9 mouse cellular contexts compared by ENCODE assay signal in genomic region chr16:30549516-30549915, GRCm38 (mm10). TPM values are rescaled to one million over a fixed set of nuclear protein-coding genes. Genes with fewer than 3 reads are reported as not detected.
A peak's percentile ranks its signal among the peaks of the same experiment; 100 is the strongest.
DNase-seq lines count a peak whose midpoint lies in the region; ATAC-seq and TF ChIP-seq lines count a peak whose summit lies in the region.
"Had no signal": no experiment of that assay in that cellular context is flagged by ENCODE, and none has a peak within 500 bp of the region (broad histone marks: within the 10 kb centered on the region; RNA-seq: fewer than 3 reads in every experiment).

No protein-coding gene starts in this region.

- WGBS in lung, embryonic 14.5 days, result 78% methylated on average over 7 of the region's 7 CpGs
- 81% methylated on average over 7 of the region's 7 CpGs for WGBS in forebrain, embryonic 14.5 days
- WGBS in limb, embryonic 13.5 days, result 79% methylated on average over 7 of the region's 7 CpGs
- 71% methylated on average over 7 of the region's 7 CpGs for WGBS in olfactory bulb, adult 2 months

- no peak for ATAC-seq in lung, embryonic 14.5 days (ENCODE audit: insufficient read depth)
- no peak for ATAC-seq in forebrain, embryonic 14.5 days
- no peak for ATAC-seq in limb, embryonic 13.5 days (ENCODE audit: low FRiP score, low read depth)
- no peak for ATAC-seq in CD4-positive, CD25-positive, alpha-beta regulatory T cell, adult 4 months

- H3K4me3 ChIP-seq in lung, embryonic 14.5 days (ENCODE audit: low read depth, low read length), result peak overlapping the region; percentile 72; the same call in 1 of the 2 replicates
- peak overlapping the region; percentile 74 for H3K4me3 ChIP-seq in forebrain, embryonic 14.5 days (ENCODE audit: low read depth, low read length)
- H3K4me3 ChIP-seq in limb, embryonic 13.5 days, result peak overlapping the region; percentile 72
- peak overlapping the region; percentile 9 for H3K4me3 ChIP-seq in olfactory bulb, adult 2 months (ENCODE audit: insufficient read depth, low read depth, low read length)

- no peak for TF ChIP-seq CTCF in lung, embryonic 14.5 days (IDR thresholded peaks at IDR 0.05; ENCODE audit: low read depth)
- TF ChIP-seq CTCF in olfactory bulb, adult 2 months (IDR thresholded peaks at IDR 0.05; ENCODE audit: insufficient read depth, low read depth, low read length), result no peak

- H3K27ac ChIP-seq in lung, embryonic 14.5 days (ENCODE audit: low read depth), result no peak overlapping the region
- no peak overlapping the region for H3K27ac ChIP-seq in forebrain, embryonic 14.5 days (ENCODE audit: low read depth, low read length)
- H3K27ac ChIP-seq in limb, embryonic 13.5 days, result no peak overlapping the region
- H3K27ac ChIP-seq in olfactory bulb, adult 2 months (ENCODE audit: insufficient read depth, low read depth, low read length), result no peak overlapping the region

- H3K9me3 ChIP-seq in lung, embryonic 14.5 days (ENCODE audit: low read depth, low read length), result no peaks in the 10 kb centered on the region
- H3K9me3 ChIP-seq in forebrain, embryonic 14.5 days (replicated peaks; ENCODE audit: control insufficient read depth, low read length), result no peaks in the 10 kb centered on the region
- H3K9me3 ChIP-seq in limb, embryonic 13.5 days, result peaks cover 10% of the 10 kb centered on the region; the same call in 1 of the 2 replicates

- no peak overlapping the region; the same call in 1 of the 2 replicates for H3K9ac ChIP-seq in lung, embryonic 14.5 days
- H3K9ac ChIP-seq in forebrain, embryonic 14.5 days (ENCODE audit: low read length), result peak overlapping the region; percentile 90
- no peak overlapping the region for H3K9ac ChIP-seq in limb, embryonic 13.5 days

- H3K4me1 ChIP-seq in lung, embryonic 14.5 days (ENCODE audit: insufficient read depth), result peaks cover 11% of the 10 kb centered on the region; the same call in 1 of the 2 replicates
- peaks cover 5% of the 10 kb centered on the region; the same call in 1 of the 2 replicates for H3K4me1 ChIP-seq in forebrain, embryonic 14.5 days (ENCODE audit: control insufficient read depth, insufficient read depth, low read length)
- H3K4me1 ChIP-seq in limb, embryonic 13.5 days, result peaks cover 23% of the 10 kb centered on the region
- peaks cover 13% of the 10 kb centered on the region for H3K4me1 ChIP-seq in olfactory bulb, adult 2 months (ENCODE audit: control insufficient read depth, insufficient read depth, low read length)

- TF ChIP-seq POLR2A in olfactory bulb, adult 2 months (IDR thresholded peaks at IDR 0.05; ENCODE audit: insufficient read depth, low read depth, low read length), result no peak

- 0 out of 2 replicates have a peak, but pooled peaks cover 9% of the 10 kb centered on the region for H3K36me3 ChIP-seq in lung, embryonic 14.5 days (ENCODE audit: insufficient read depth)
- peaks cover 26% of the 10 kb centered on the region for H3K36me3 ChIP-seq in forebrain, embryonic 14.5 days (ENCODE audit: control insufficient read depth, insufficient read depth, low read length)
- H3K36me3 ChIP-seq in limb, embryonic 13.5 days, result peaks cover 25% of the 10 kb centered on the region

- peak overlapping the region; percentile 84 for H3K4me2 ChIP-seq in lung, embryonic 14.5 days
- H3K4me2 ChIP-seq in forebrain, embryonic 14.5 days (ENCODE audit: low read length), result peak overlapping the region; percentile 53
- peak overlapping the region; percentile 74 for H3K4me2 ChIP-seq in limb, embryonic 13.5 days (replicated peaks)

- DNase-seq in lung, embryonic 14.5 days, result no peak
- DNase-seq in lung, postnatal 14 days, result no peak
- DNase-seq in forebrain, embryonic 14.5 days (ENCODE audit: low spot score), result no peak
- DNase-seq in spleen, adult 12 weeks (ENCODE audit: low spot score), result no peak
- no peak for DNase-seq in cerebellum, postnatal 25 days
- DNase-seq: thymus, postnatal 4 days had no signal

- H3K27me3 ChIP-seq in lung, embryonic 14.5 days (ENCODE audit: insufficient read depth, low read length), result no peaks in the 10 kb centered on the region
- no peaks in the 10 kb centered on the region for H3K27me3 ChIP-seq in forebrain, embryonic 14.5 days (replicated peaks; ENCODE audit: control insufficient read depth, insufficient read depth, low read length)
- H3K27me3 ChIP-seq in limb, embryonic 13.5 days, result no peaks in the 10 kb centered on the region

RNA-seq across cellular contexts. Expression of gene Tmem44, which starts 1.1 kb away (rescaled TPM):
- polyA plus RNA-seq in lung, embryonic 14.5 days (2014; fragmentation: Nextera tagmentation; extraction: Ambion mirVana), result 25.4 and 27.1 TPM in 2 replicates
- polyA plus RNA-seq in forebrain, embryonic 14.5 days (2014; fragmentation: Nextera tagmentation; extraction: Ambion mirVana), result 57.5 and 62.4 TPM in 2 replicates
- 26.0 and 29.2 TPM in 2 replicates for polyA plus RNA-seq in limb, embryonic 13.5 days (2015; fragmentation: Nextera tagmentation; extraction: Ambion mirVana)
- polyA plus RNA-seq in olfactory bulb, adult 2 months (2012; ENCODE audit: insufficient read depth, insufficient read length, low replicate concordance, missing spikeins), result not detected in 2 replicates
- polyA plus RNA-seq in CD4-positive, CD25-positive, alpha-beta regulatory T cell, adult 4 months (2017; shearing (Covaris generic)), result under 1 TPM in 1 of 2 experiments, not detected in 1; 0.70 TPM

RNA-seq across cellular contexts. Expression of gene Lsg1, which starts 37.9 kb away (rescaled TPM):
- 67.3 and 68.5 TPM in 2 replicates for polyA plus RNA-seq in lung, embryonic 14.5 days (2014; fragmentation: Nextera tagmentation; extraction: Ambion mirVana)
- 59.1 and 62.3 TPM in 2 replicates for polyA plus RNA-seq in forebrain, embryonic 14.5 days (2014; fragmentation: Nextera tagmentation; extraction: Ambion mirVana)
- 75.7 and 81.8 TPM in 2 replicates for polyA plus RNA-seq in limb, embryonic 13.5 days (2015; fragmentation: Nextera tagmentation; extraction: Ambion mirVana)
- polyA plus RNA-seq in olfactory bulb, adult 2 months (2012; ENCODE audit: insufficient read depth, insufficient read length, low replicate concordance, missing spikeins), result not detected in 2 replicates
- polyA plus RNA-seq in CD4-positive, CD25-positive, alpha-beta regulatory T cell, adult 4 months (2017; shearing (Covaris generic)), result 10 to 100 TPM; 62.1 to 88.6 TPM

RNA-seq across cellular contexts. Expression of gene Fam43a, which starts 50.0 kb away (rescaled TPM):
- polyA plus RNA-seq in lung, embryonic 14.5 days (2014; fragmentation: Nextera tagmentation; extraction: Ambion mirVana), result 11.1 and 13.0 TPM in 2 replicates
- 6.1 and 6.7 TPM in 2 replicates for polyA plus RNA-seq in forebrain, embryonic 14.5 days (2014; fragmentation: Nextera tagmentation; extraction: Ambion mirVana)
- 13.8 and 13.9 TPM in 2 replicates for polyA plus RNA-seq in limb, embryonic 13.5 days (2015; fragmentation: Nextera tagmentation; extraction: Ambion mirVana)
- not detected in 2 replicates for polyA plus RNA-seq in olfactory bulb, adult 2 months (2012; ENCODE audit: insufficient read depth, insufficient read length, low replicate concordance, missing spikeins)
- under 1 TPM in 1 of 2 experiments, not detected in 1; 0.91 TPM for polyA plus RNA-seq in CD4-positive, CD25-positive, alpha-beta regulatory T cell, adult 4 months (2017; shearing (Covaris generic))

Comparison
In these comparisons a context has a peak if more than half of its experiments do, and no peak if none do; other contexts are left out.
1. H3K4me3 ChIP-seq: peak in every context shown above with its lines; median percentile 74 in forebrain, embryonic 14.5 days; 72 in lung, embryonic 14.5 days; 72 in limb, embryonic 13.5 days; 9 in olfactory bulb, adult 2 months.
2. RNA of gene Lsg1, which starts 37.9 kb away (polyA plus RNA-seq): 62.1 to 88.6 TPM in CD4-positive, CD25-positive, alpha-beta regulatory T cell, adult 4 months, 75.7 to 81.8 TPM in limb, embryonic 13.5 days, 67.3 to 68.5 TPM in lung, embryonic 14.5 days and 59.1 to 62.3 TPM in forebrain, embryonic 14.5 days; not detected in olfactory bulb, adult 2 months; every median in the first group is over 10 times any median in the second.
3. Peak in every context shown above with its lines, with median percentiles within 50 percentile points of each other: H3K4me2 ChIP-seq.